Mouse (Mus musculus): ENCODE measurements around the gene Mfsd7a. TPM values are rescaled to one million over a fixed set of nuclear protein-coding genes. Genes with fewer than 3 reads are reported as not detected.

The Mfsd7a gene
- polyA plus RNA-seq, 1 experiment from 2014 or later = not detected

DNA sequence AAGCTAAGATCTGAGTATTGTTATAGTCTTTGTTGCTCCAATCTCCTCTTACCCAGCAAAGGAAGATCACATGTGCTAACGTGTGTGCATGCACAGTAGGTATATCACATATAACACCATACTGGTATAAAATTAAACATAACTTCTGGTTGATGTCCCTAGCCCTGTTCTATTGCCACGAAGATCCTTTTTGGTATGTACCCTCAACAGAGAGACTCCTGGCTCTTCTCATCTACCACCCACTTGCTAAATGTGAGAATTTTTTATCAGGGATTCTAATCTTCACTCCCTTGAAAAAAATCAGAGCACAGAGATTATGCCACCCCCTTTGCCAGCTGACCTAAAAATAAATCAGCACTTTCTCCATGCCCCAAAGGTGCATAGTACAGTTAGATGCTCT lies 41.7 kb downstream of the Mfsd7a start:
- no peak overlapping the region for H3K9ac ChIP-seq (ENCODE audit: low read length)
- no peak overlapping the region for H3K4me2 ChIP-seq
- 72% methylated on average over 2 of the region's 2 CpGs for WGBS

DNA sequence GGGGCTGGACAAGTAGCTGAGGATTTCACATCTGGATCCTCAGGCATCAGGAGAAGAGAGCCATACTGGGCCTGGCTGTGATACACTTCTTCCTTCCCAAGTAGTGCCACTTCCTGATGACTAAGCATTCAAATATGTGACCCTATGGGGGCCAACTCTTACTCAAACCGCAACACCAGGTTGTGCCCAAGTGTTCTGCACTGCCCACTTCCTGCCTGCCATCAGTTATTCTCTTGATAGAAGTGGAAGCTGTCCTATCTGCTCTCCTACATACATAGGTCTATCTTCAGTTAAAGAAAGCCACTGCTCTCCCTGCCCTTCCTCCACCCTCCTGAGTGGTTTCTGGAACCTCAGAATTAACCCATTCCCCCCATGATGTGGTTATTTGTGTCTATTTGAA lies 43.2 kb downstream of the Mfsd7a start:
- Histone ChIP-seq H3K27ac (ENCODE audit: low read depth, low read length) (no peak overlapping the region), H3K9ac (ENCODE audit: low read length) (no peak overlapping the region), H3K4me1 (ENCODE audit: control insufficient read depth, insufficient read depth, low read length) (no peaks in the 10 kb centered on the region), H3K4me3 (ENCODE audit: low read depth, low read length) (no peak overlapping the region), H3K27me3 (ENCODE audit: control insufficient read depth, insufficient read depth, low read length) (no peaks in the 10 kb centered on the region), H3K4me2 (no peak overlapping the region), H3K9me3 (ENCODE audit: control insufficient read depth, low read length) (no peaks in the 10 kb centered on the region), H3K36me3 (ENCODE audit: control insufficient read depth, insufficient read depth, low read length) (no peaks in the 10 kb centered on the region)
- no peak for ATAC-seq (ENCODE audit: low FRiP score)
- WGBS = 78% methylated on average over 1 of the region's 1 CpGs
- no peak for DNase-seq (ENCODE audit: low spot score, missing footprints)

More for the DNA sequence above, 41.7 kb downstream of the Mfsd7a start:
- no peaks in the 10 kb centered on the region for H3K36me3 ChIP-seq (ENCODE audit: control insufficient read depth, insufficient read depth, low read length)
- H3K27me3 ChIP-seq (ENCODE audit: control insufficient read depth, insufficient read depth, low read length) = no peaks in the 10 kb centered on the region
- H3K4me1 ChIP-seq (ENCODE audit: control insufficient read depth, insufficient read depth, low read length) = no peaks in the 10 kb centered on the region
- ATAC-seq (ENCODE audit: low FRiP score) (no peak), DNase-seq (ENCODE audit: low spot score, missing footprints) (no peak)
- H3K27ac ChIP-seq (ENCODE audit: low read depth, low read length) = no peak overlapping the region
- no peaks in the 10 kb centered on the region for H3K9me3 ChIP-seq (ENCODE audit: control insufficient read depth, low read length)
- H3K4me3 ChIP-seq (ENCODE audit: low read depth, low read length) = no peak overlapping the region

DNA sequence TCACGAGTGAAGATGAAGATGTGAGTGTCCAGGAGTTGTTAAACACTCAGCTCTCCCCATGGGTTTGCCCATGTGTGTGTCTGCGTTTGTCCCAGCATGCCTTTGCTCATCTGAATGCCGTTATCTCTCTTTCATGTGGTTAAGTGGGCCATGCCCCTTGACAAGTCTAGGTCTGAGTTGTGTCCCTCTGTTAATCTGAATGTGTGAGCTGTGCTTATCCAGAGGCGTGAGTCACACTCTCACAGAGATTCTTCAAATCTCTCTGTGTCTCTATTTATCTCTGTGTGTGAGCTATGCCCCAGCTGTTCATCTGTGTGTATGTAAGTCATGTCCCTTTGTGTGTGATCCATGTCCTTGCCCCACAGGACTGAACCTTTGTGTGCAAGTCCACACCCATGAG lies 45.2 kb downstream of the Mfsd7a start:
- Histone ChIP-seq H3K9ac (ENCODE audit: low read length) (no peak overlapping the region), H3K36me3 (ENCODE audit: control insufficient read depth, insufficient read depth, low read length) (no peaks in the 10 kb centered on the region), H3K4me2 (no peak overlapping the region), H3K4me1 (ENCODE audit: control insufficient read depth, insufficient read depth, low read length) (no peaks in the 10 kb centered on the region), H3K27me3 (ENCODE audit: control insufficient read depth, insufficient read depth, low read length) (no peaks in the 10 kb centered on the region), H3K27ac (ENCODE audit: low read depth, low read length) (no peak overlapping the region), H3K9me3 (ENCODE audit: control insufficient read depth, low read length) (no peaks in the 10 kb centered on the region), H3K4me3 (ENCODE audit: low read depth, low read length) (no peak overlapping the region)
- no peak for DNase-seq (ENCODE audit: low spot score, missing footprints)
- ATAC-seq (ENCODE audit: low FRiP score) = no peak
- 75% methylated on average over 4 of the region's 4 CpGs for WGBS

Other genes starting within 250 kb of the Mfsd7a start
- 66.8 and 73.4 TPM in 2 replicates for gene Dr1, start 180.0 kb downstream of the Mfsd7a start, polyA plus RNA-seq (2014; fragmentation: Nextera tagmentation; extraction: Ambion mirVana)
- gene Pigg, start 136.3 kb downstream of the Mfsd7a start, polyA plus RNA-seq (2014; fragmentation: Nextera tagmentation; extraction: Ambion mirVana) = 2.8 and 3.7 TPM in 2 replicates
- gene Gm42517, start 81.0 kb downstream of the Mfsd7a start, polyA plus RNA-seq (2014; fragmentation: Nextera tagmentation; extraction: Ambion mirVana) = 0.11 and 0.17 TPM in 2 replicates
- 0.18 and 0.29 TPM in 2 replicates for gene Pde6b, start 60.5 kb downstream of the Mfsd7a start, polyA plus RNA-seq (2014; fragmentation: Nextera tagmentation; extraction: Ambion mirVana)
- gene Atp5k, start 14.4 kb downstream of the Mfsd7a start, polyA plus RNA-seq (2014; fragmentation: Nextera tagmentation; extraction: Ambion mirVana) = 392 and 433 TPM in 2 replicates
- 29.2 and 34.0 TPM in 2 replicates for gene Pcgf3, start 12.3 kb upstream of the Mfsd7a start, polyA plus RNA-seq (2014; fragmentation: Nextera tagmentation; extraction: Ambion mirVana)
- gene Cplx1, start 101.1 kb upstream of the Mfsd7a start, polyA plus RNA-seq (2014; fragmentation: Nextera tagmentation; extraction: Ambion mirVana) = 7.4 and 8.7 TPM in 2 replicates
- 43.3 and 45.3 TPM in 2 replicates for gene Gak, start 180.9 kb upstream of the Mfsd7a start, polyA plus RNA-seq (2014; fragmentation: Nextera tagmentation; extraction: Ambion mirVana)
- 20.9 and 22.1 TPM in 2 replicates for gene Tmem175, start 180.9 kb upstream of the Mfsd7a start, polyA plus RNA-seq (2014; fragmentation: Nextera tagmentation; extraction: Ambion mirVana)
- 9.2 TPM in 2 replicates for gene Idua, start 211.4 kb upstream of the Mfsd7a start, polyA plus RNA-seq (2014; fragmentation: Nextera tagmentation; extraction: Ambion mirVana)
- gene Dgkq, start 220.8 kb upstream of the Mfsd7a start, polyA plus RNA-seq (2014; fragmentation: Nextera tagmentation; extraction: Ambion mirVana) = 8.6 TPM in 2 replicates
- gene Slc26a1, start 226.7 kb upstream of the Mfsd7a start, polyA plus RNA-seq (2014; fragmentation: Nextera tagmentation; extraction: Ambion mirVana) = 0.69 and 0.81 TPM in 2 replicates
- 11.9 and 15.0 TPM in 2 replicates for gene Fgfrl1, start 243.5 kb upstream of the Mfsd7a start, polyA plus RNA-seq (2014; fragmentation: Nextera tagmentation; extraction: Ambion mirVana)

All from midbrain, embryonic 11.5 days (tissue).